Mouse (Mus musculus) hindbrain, postnatal 0 days (tissue): ENCODE results near the gene Serpinb1c. TPM values are rescaled to one million over a fixed set of nuclear protein-coding genes. Genes with fewer than 3 reads are reported as not detected.
"Not testable (repeated sequence)": the region's sequence is repeated elsewhere in the genome, so short reads cannot be mapped to it uniquely, and the experiment has no call there.

Experiments
- ATAC-seq: fragments of 200-750 bp; cut with Nextera tagmentation; 2 replicates; pipeline ENCODE4 v1.8.0; 2017; ENCODE audit warnings: mild to moderate bottlenecking, moderate TSS enrichment, moderate library complexity
- DNase-seq: peaks from one replicate; pipeline ENCODE4 v3.0.0-alpha.2; 2015; ENCODE audit warnings: low spot score
- H3K27ac ChIP-seq: fragments of 300-500 bp; sonication (generic); 2 replicates; pipeline ENCODE4 v1.5.1; 2014; ENCODE audit warnings: mild to moderate bottlenecking
- H3K27me3 ChIP-seq: fragments of 300-500 bp; sonication (generic); 2 replicates; pipeline ENCODE4 v1.6.1; 2014; ENCODE audit warnings: low read length, mixed read lengths; ENCODE audit not compliant: insufficient read depth
- H3K36me3 ChIP-seq: fragments of 300-500 bp; sonication (generic); 2 replicates; pipeline ENCODE4 v1.6.1; 2014; ENCODE audit warnings: low read length, mixed read lengths; ENCODE audit not compliant: insufficient read depth
- H3K4me1 ChIP-seq: fragments of 300-500 bp; sonication (generic); 2 replicates; pipeline ENCODE4 v1.6.1; 2014; ENCODE audit warnings: antibody characterized with exemption, low read length, mixed read lengths; ENCODE audit not compliant: insufficient read depth
- H3K4me2 ChIP-seq: fragments of 300-500 bp; sonication (generic); 2 replicates; pipeline ENCODE4 v1.6.1; 2014; ENCODE audit warnings: low read depth, mild to moderate bottlenecking, low read length, moderate library complexity, mixed read lengths
- H3K4me3 ChIP-seq: fragments of 300-500 bp; sonication (generic); 2 replicates; pipeline ENCODE4 v1.5.1; 2014; ENCODE audit warnings: low read length
- H3K9ac ChIP-seq: fragments of 300-500 bp; sonication (generic); replicated peaks from 2 replicates; pipeline ENCODE4 v1.6.1; 2014; ENCODE audit warnings: mild to moderate bottlenecking, low read length, moderate library complexity, mixed read lengths
- H3K9me3 ChIP-seq: fragments of 300-500 bp; sonication (generic); 2 replicates; pipeline ENCODE4 v1.6.1; 2016; ENCODE audit warnings: low read length, mixed read lengths
- CTCF ChIP-seq: IDR thresholded peaks from 2 replicates; pipeline ENCODE4 v1.5.1; 2016; ENCODE audit warnings: antibody characterized with exemption, control low read depth, low read depth
- WGBS: fragments of 180-500 bp; shearing (Covaris S2); extraction: QIAGEN DNeasy Blood & Tissue Kit; methylation state at CpG from one replicate; pipeline ENCODE4 v1.1.7; 2014; 5-methylcytosine and 5-hydroxymethylcytosine counted together
- polyA plus RNA-seq: library from polyadenylated mRNA; unstranded; fragments of >200 nt; fragmentation: Nextera tagmentation; extraction: Ambion mirVana; gene quantifications from 2 replicates; pipeline ENCODE4 v1.2.1, GENCODE M21; 2015
- total RNA-seq: library from RNA; depleted of rRNA; stranded (reverse); fragments of >200 nt; gene quantifications from 2 replicates; pipeline ENCODE4 v1.2.3, GENCODE M21; 2014

Serpinb1c gene
- total and polyA plus RNA-seq, 2 experiments from 2014 or later, result not detected

DNA sequence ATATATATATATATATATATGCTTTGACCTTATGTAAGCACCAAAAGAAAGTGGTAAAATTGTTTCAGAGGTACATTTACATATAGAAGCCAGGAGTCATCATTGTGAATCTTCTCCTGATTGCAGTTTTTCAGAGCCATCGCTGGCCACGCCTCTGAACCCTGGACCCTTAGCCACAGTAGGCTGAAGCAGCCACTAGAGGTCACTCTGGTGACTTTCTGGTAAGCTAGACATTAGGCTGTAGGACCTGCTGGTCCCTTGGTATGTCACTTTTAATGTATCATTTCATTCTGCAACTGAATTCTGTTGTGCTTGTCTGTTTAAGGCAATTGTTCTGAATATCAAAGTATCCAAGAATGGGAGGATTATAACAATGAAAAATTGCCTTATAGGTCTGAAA, 2.6 kb upstream of the Serpinb1c start:
- H3K27ac ChIP-seq, result no peak overlapping the region
- H3K27me3 ChIP-seq, result no peaks in the 10 kb centered on the region
- no peaks in the 10 kb centered on the region for H3K36me3 ChIP-seq
- DNase-seq (peak; percentile 56), ATAC-seq (0 out of 2 replicates have a peak, but pooled peaks have one; percentile 41)
- H3K4me3 ChIP-seq, result no peak overlapping the region
- H3K9ac ChIP-seq, result no peak overlapping the region
- 23% methylated on average over 2 of the region's 2 CpGs for WGBS
- H3K4me2 ChIP-seq, result no peak overlapping the region
- TF ChIP-seq CTCF, result peak; percentile 64
- H3K4me1 ChIP-seq, result no peaks in the 10 kb centered on the region
- no peaks in the 10 kb centered on the region for H3K9me3 ChIP-seq

DNA sequence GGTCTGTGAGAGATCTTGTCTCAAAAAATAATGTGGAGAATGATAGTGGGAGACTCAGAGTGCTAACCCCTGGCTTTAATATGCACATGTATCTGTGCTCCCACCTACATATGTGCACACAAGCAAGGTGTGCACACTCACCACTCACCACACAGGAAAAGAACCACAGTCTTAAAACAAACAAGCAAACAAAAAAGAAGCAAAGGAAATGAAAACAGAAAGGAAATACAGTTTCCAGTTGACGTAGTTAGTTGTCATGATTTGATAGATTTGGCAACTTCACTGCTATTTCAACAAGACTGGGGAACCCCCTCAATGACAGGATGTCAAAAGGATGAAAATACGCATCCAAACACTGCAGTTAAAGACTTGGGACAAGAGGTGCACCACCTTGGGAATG, 1.1 kb upstream of the Serpinb1c start:
- not testable (repeated sequence) for H3K4me1 ChIP-seq, H3K9me3 ChIP-seq, H3K4me3 ChIP-seq, H3K4me2 ChIP-seq, DNase-seq, H3K9ac ChIP-seq, ATAC-seq, H3K27ac ChIP-seq, H3K27me3 ChIP-seq, H3K36me3 ChIP-seq
- 86% methylated on average over 1 of the region's 2 CpGs for WGBS

GRCm38 (mm10) chr13:32896931-32897330, 1.1 kb downstream of the Serpinb1c start:
- H3K27ac ChIP-seq, result no peak overlapping the region
- H3K9me3 ChIP-seq, result no peaks in the 10 kb centered on the region
- H3K27me3 ChIP-seq, result no peaks in the 10 kb centered on the region
- H3K4me2 ChIP-seq, result no peak overlapping the region
- DNase-seq (no peak), ATAC-seq (no peak)
- H3K9ac ChIP-seq, result no peak overlapping the region
- H3K4me3 ChIP-seq, result no peak overlapping the region
- WGBS, result 76% methylated on average over 4 of the region's 4 CpGs
- TF ChIP-seq CTCF, result no peak
- H3K4me1 ChIP-seq, result no peaks in the 10 kb centered on the region
- H3K36me3 ChIP-seq, result no peaks in the 10 kb centered on the region

GRCm38 (mm10) chr13:32884755-32885154, 13.3 kb downstream of the Serpinb1c start:
- Histone ChIP-seq H3K9me3 (no peaks in the 10 kb centered on the region), H3K4me2 (no peak overlapping the region), H3K9ac (no peak overlapping the region), H3K36me3 (no peaks in the 10 kb centered on the region), H3K27me3 (no peaks in the 10 kb centered on the region), H3K4me3 (no peak overlapping the region), H3K4me1 (no peaks in the 10 kb centered on the region), H3K27ac (no peak overlapping the region)
- ATAC-seq (no peak), DNase-seq (no peak)
- TF ChIP-seq CTCF, result no peak

DNA sequence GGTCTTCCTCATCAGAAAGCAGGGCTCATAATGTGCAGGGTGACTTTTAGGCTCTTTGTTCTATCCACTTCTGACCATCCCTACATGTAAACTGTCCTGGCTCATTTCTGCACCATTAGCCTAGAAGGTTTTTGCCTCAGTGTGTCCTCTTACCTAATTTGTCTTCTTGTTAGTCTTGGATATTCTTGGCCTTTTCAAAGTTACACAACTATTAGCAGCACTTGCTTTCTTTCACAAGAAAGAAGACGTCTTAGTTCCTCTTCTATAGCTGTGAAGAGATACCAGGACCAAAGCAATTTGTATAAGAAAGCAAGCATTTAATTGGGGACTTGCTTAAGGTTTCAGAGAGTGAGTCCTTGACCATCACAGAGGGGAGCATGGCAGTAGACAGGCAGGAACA, 24.1 kb downstream of the Serpinb1c start:
- H3K9me3 ChIP-seq, result no peaks in the 10 kb centered on the region
- TF ChIP-seq CTCF, result no peak
- no peaks in the 10 kb centered on the region for H3K36me3 ChIP-seq
- DNase-seq, result no peak
- H3K27ac ChIP-seq, result no peak overlapping the region
- no peak overlapping the region for H3K9ac ChIP-seq
- no peak for ATAC-seq
- 75% methylated on average over 1 of the region's 1 CpGs for WGBS
- no peak overlapping the region for H3K4me3 ChIP-seq
- no peaks in the 10 kb centered on the region for H3K4me1 ChIP-seq
- H3K4me2 ChIP-seq, result no peak overlapping the region
- no peaks in the 10 kb centered on the region for H3K27me3 ChIP-seq

DNA sequence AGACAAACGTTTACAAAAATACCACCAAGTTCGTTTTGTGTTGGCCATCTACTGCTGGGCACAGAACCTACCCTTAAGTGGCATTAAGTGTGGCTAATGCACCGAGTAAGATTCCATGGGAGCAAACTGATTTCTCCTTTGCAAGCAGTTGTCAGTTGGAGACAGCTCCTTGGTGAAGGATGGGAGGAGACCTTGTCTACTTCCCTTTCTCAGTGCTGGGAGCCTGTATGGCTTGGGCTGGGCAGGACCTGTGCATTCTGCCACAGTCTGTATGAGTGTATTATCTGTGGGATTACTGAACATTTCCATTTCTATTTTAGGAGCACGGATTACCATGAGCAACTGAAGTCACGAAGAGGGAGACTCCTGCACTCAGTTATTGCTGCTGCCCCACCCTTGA, 29.2 kb downstream of the Serpinb1c start:
- Histone ChIP-seq H3K36me3 (no peaks in the 10 kb centered on the region), H3K9me3 (no peaks in the 10 kb centered on the region), H3K4me3 (no peak overlapping the region), H3K4me2 (no peak overlapping the region), H3K27me3 (no peaks in the 10 kb centered on the region), H3K9ac (no peak overlapping the region), H3K4me1 (no peaks in the 10 kb centered on the region), H3K27ac (no peak overlapping the region)
- no peak for TF ChIP-seq CTCF
- no peak for DNase-seq
- 67% methylated on average over 5 of the region's 5 CpGs for WGBS
- no peak for ATAC-seq

DNA sequence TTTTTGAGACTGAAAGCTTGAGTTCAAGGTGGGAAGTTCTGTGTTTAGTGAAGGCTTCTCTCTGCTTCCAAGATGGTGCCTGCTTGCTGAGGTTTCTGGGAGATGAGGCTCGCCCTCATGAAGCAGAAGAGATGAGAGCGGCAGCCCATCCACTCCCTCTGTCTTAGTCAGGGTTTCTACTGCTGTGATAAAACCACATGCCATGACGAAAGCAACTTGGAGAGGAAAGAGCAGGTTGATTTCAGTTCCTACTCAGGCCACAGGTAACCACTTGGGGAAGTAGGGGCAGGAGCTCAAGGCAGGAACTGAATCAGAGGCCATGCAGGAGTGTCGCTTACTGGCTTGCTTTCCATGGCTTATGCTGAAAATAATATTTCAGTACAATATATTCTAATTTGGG, 29.8 kb downstream of the Serpinb1c start:
- H3K4me3 ChIP-seq, H3K36me3 ChIP-seq, DNase-seq, H3K27ac ChIP-seq, H3K27me3 ChIP-seq, H3K9ac ChIP-seq, H3K4me2 ChIP-seq, H3K4me1 ChIP-seq, H3K9me3 ChIP-seq, ATAC-seq: not testable (repeated sequence)
- WGBS, result 80% methylated on average over 4 of the region's 4 CpGs
